Mouse (Mus musculus) heart, embryonic 10.5 days (tissue): ENCODE measurements at regions not wholly inside any gene's neighbourhood (a gene's known extent, or its start where the extent isn't known, plus 50 kb on each side); places are given as distances from the start of the nearest gene placed in this dataset.

Source experiments
- DNase-seq: peaks from one replicate; pipeline ENCODE4 v3.0.0-alpha.2; 2017; ENCODE audit warnings: low spot score
- H3K27ac ChIP-seq: fragments of 300-500 bp; sonication (generic); 2 replicates; pipeline ENCODE4 v1.5.1; 2016; ENCODE audit warnings: mild to moderate bottlenecking
- H3K27me3 ChIP-seq: fragments of 300-500 bp; sonication (generic); 2 replicates; pipeline ENCODE4 v1.6.1; 2016; ENCODE audit warnings: mild to moderate bottlenecking; ENCODE audit not compliant: poor library complexity, insufficient read depth, severe bottlenecking
- H3K36me3 ChIP-seq: fragments of 300-500 bp; sonication (generic); 2 replicates; pipeline ENCODE4 v1.6.1; 2016; ENCODE audit warnings: mild to moderate bottlenecking, moderate library complexity
- H3K4me1 ChIP-seq: fragments of 300-500 bp; sonication (generic); 2 replicates; pipeline ENCODE4 v1.6.1; 2016; ENCODE audit warnings: mild to moderate bottlenecking
- H3K4me3 ChIP-seq: fragments of 300-500 bp; sonication (generic); 2 replicates; pipeline ENCODE4 v1.5.1; 2016; ENCODE audit warnings: mild to moderate bottlenecking, moderate library complexity
- H3K9me3 ChIP-seq: fragments of 300-500 bp; sonication (generic); 2 replicates; pipeline ENCODE4 v1.6.1; 2016; ENCODE audit warnings: mild to moderate bottlenecking, moderate library complexity
- WGBS: fragments of 180-500 bp; shearing (Covaris S2); methylation state at CpG from one replicate; pipeline ENCODE4 v1.1.7; 2016; 5-methylcytosine and 5-hydroxymethylcytosine counted together

DNA sequence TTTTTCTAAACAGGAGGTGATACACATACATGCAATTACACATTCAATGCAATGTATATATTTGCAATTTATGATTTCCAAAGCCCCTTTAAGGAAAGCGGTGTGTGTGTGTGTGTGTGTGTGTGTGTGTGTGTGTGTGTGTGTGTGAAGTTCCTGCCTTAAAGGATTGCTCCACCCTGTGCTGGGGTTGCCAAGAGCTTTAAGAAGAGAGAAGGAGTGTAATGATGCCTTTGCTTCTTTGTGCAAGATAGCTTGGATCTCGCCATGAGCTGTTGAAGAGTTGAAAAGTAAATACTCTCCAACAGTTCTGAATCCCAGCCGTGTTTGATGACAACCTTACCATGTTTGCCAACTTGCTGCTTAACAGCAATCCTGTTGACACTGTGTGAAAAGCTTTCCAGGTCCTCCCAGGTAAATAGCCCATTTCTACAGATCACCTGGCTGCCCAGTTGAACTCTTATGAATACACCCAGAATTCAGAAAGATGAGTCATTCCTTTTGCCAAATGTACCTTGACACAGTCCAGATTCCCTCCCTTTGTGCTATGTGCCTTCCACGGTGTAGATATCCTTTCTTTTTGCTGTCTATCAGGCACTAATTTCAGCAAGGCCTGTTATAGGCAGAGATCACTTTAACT lies 216.3 kb downstream of the Ikzf2 start:
- Histone ChIP-seq H3K9me3 (no peaks in the 10 kb centered on the region), H3K4me1 (peaks cover 3% of the 10 kb centered on the region; the same call in 1 of the 2 replicates), H3K4me3 (no peak overlapping the region), H3K27me3 (no peaks in the 10 kb centered on the region), H3K27ac (no peak overlapping the region), H3K36me3 (no peaks in the 10 kb centered on the region)
- WGBS = 75% methylated on average over 4 of the region's 4 CpGs
- no peak for DNase-seq

DNA sequence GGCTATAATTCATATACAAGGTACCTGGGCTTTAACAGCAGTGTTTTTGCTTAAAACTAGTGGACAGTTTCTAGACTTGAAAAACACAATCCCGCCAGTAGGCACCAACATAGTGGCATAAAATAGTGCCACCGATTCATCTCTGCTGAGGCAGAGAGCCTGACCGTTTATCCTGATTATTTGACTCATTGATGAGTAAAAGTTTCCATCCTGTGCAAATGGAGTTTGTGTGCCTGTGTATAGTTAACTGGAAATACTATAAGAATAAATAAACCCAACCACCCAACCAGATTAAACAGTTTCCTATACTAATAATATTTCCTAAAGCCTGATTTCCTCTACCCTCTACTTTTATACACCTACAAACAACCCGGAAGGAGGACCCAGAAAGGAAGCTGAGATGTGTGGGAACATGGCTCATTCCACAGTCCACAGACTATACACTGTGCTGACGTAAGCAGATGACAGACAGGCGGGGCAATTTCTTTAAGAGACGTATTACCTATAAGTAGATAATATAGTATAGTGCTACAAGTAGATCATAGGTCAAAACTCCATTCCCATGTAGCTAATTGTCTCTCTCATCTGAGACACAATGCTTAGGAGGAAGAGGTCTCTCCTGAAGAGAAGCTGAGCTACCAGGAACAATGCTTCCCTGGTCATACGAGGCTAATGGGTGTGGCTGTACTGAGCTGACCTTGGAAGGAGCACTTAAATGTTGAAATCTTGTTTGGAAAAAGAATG lies 217.7 kb downstream of the Ikzf2 start:
- DNase-seq = no peak
- WGBS = 78% methylated on average over 8 of the region's 8 CpGs

DNA sequence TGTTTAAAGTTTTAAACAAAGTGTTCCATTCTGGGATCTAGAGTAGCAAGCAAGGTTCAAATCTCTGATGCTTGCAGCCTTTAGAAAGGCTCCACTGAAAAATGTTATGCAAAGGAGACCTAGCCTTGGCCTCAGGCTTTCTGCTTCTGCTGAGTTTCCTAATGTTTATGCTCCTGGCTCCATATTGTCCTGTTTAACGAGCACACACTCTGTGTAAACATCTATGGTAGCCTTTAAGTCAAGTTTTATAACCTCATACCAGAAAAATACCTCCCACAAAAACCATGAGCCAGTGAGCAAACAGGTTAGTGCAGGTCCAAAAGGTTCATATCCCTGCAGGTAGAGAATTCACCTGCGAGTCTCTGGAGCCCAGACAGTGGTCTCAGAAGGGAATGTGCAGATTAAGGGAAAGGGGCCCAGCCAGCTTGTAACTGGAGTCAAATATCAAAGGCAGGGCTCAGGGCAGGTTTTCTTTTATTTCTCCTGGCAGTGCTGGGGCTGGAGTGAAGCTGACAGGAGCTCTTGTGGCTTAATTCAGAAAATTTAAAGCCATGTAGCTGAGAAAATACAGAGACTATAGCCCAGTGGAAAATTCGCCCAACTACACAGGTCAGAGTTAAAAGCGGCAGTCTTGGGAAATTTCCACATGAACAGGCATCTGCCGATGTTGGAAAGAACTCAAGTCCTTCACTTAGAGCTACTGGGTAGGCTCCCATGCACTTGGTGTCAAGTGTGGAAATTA lies 220.3 kb downstream of the Ikzf2 start:
- peaks cover 3% of the 10 kb centered on the region; the same call in 1 of the 2 replicates for H3K4me1 ChIP-seq
- H3K27ac ChIP-seq = no peak overlapping the region
- no peaks in the 10 kb centered on the region for H3K27me3 ChIP-seq
- no peak for DNase-seq
- WGBS = 32% methylated on average over 5 of the region's 5 CpGs
- no peaks in the 10 kb centered on the region for H3K9me3 ChIP-seq
- no peaks in the 10 kb centered on the region for H3K36me3 ChIP-seq
- no peak overlapping the region for H3K4me3 ChIP-seq

More for the DNA sequence above, 217.7 kb downstream of the Ikzf2 start:
- H3K27me3 ChIP-seq = no peaks in the 10 kb centered on the region
- H3K9me3 ChIP-seq = no peaks in the 10 kb centered on the region
- no peaks in the 10 kb centered on the region for H3K36me3 ChIP-seq
- no peak overlapping the region for H3K27ac ChIP-seq
- H3K4me3 ChIP-seq = no peak overlapping the region
- peaks cover 3% of the 10 kb centered on the region; the same call in 1 of the 2 replicates for H3K4me1 ChIP-seq

DNA sequence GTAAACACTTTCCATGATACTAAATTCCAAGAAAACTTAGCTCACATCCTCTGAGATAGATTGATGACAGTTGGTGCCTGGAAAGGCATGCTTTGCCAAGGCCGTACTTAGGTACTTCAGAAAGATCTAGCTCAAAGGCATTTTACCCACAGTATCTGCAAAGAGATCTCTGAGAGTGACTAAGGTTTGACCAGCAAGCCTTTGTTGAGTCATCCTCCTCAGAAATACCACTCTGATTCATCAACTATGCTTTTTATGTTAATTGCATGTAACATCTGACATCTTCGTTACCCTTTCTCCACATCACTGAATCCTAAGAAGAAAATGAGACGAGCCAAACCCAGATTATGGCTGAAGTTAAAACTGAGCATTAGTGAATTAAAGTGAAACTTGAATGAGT lies 225.9 kb downstream of the Ikzf2 start:
- Histone ChIP-seq H3K4me3 (no peak overlapping the region), H3K36me3 (no peaks in the 10 kb centered on the region), H3K4me1 (no peaks in the 10 kb centered on the region), H3K27me3 (no peaks in the 10 kb centered on the region), H3K27ac (no peak overlapping the region), H3K9me3 (no peaks in the 10 kb centered on the region)
- no peak for DNase-seq
- 75% methylated on average over 3 of the region's 3 CpGs for WGBS

DNA sequence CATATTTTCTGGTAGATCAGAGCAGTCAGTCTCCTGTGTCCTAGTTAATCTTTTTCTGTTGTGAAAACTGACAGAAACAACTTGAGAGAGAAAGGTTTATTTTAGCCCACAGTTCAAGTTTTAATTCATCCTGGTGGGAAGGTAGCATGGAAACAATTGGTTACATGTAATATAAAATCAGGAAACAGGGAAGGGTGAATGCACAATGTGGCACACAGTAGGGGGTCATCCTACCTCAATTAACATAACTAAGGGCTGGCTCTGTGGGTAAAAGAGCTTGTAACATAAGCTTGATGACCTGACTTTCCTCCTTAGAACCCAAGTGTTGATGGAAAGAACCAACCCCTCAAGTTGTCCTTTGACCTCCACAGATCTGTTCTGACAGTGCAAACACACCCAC lies 227.1 kb downstream of the Ikzf2 start:
- Histone ChIP-seq H3K4me3 (no peak overlapping the region), H3K36me3 (no peaks in the 10 kb centered on the region), H3K4me1 (no peaks in the 10 kb centered on the region), H3K27me3 (no peaks in the 10 kb centered on the region), H3K9me3 (no peaks in the 10 kb centered on the region), H3K27ac (no peak overlapping the region)
- no peak for DNase-seq

DNA sequence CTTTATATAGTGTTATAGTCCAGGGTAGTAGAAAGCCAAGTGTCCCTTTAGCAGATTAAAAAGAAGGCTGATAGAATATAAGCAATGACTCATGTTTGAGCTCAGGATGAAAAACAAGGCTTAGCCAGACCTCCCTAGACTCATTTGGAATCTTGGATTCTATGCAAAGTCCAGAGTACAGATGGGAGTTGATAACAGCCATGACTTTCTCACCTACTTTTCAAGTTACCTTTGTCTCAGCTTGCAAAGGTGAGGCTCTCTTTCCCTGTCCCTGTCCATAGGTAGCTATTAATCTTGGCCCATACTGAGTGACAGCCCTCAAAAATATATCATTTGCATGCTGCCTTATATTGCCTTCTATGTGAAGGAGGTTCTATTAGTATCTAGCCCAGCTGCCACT lies 229.6 kb downstream of the Ikzf2 start:
- Histone ChIP-seq H3K4me1 (no peaks in the 10 kb centered on the region), H3K36me3 (no peaks in the 10 kb centered on the region), H3K27ac (no peak overlapping the region), H3K9me3 (no peaks in the 10 kb centered on the region), H3K27me3 (no peaks in the 10 kb centered on the region), H3K4me3 (no peak overlapping the region)
- no peak for DNase-seq

DNA sequence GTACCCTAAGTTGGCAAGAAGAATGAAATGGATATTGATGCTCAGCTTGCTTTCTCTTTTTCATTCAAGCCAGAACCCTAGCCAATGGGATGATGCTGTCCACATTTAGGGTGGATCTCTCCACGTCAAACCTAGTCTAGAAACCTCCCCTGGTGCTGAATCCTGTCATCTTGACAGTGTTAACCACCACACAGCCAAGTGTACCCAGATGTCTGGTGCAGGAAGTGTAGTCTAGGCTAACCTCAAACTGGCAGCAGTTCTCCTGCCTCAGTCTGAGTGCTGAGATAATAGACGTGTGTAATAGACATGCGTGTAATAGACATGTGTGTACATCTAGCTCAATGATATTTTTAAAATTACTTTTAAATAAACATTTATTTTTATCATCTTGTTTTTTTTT lies 233.1 kb downstream of the Ikzf2 start:
- no peaks in the 10 kb centered on the region for H3K36me3 ChIP-seq
- WGBS = 81% methylated on average over 3 of the region's 3 CpGs
- no peaks in the 10 kb centered on the region for H3K27me3 ChIP-seq
- no peak overlapping the region for H3K27ac ChIP-seq
- H3K9me3 ChIP-seq = no peaks in the 10 kb centered on the region
- no peak for DNase-seq
- no peaks in the 10 kb centered on the region for H3K4me1 ChIP-seq
- no peak overlapping the region for H3K4me3 ChIP-seq

DNA sequence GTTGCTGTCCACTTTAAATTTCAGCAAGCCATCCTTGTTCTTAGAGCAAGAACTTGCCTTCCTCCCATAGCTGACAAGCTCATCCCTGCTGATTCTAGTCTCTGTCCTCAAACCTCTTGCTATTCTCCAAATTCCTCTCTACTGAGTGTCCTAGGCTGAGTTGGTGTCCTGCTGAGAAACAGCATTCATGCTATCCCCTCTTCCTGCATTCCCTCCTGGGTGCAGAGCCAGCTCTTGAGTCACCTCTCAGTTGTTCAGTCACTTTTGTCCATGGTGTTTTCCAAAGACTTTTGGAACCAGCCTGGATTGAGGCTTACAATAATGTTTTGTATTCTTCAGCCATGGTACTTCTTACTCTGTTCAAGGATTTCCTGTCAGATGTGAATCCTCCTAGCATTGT lies 234.1 kb downstream of the Ikzf2 start:
- no peak overlapping the region for H3K4me3 ChIP-seq
- H3K27me3 ChIP-seq = no peaks in the 10 kb centered on the region
- no peaks in the 10 kb centered on the region for H3K36me3 ChIP-seq
- H3K9me3 ChIP-seq = no peaks in the 10 kb centered on the region
- H3K4me1 ChIP-seq = no peaks in the 10 kb centered on the region
- H3K27ac ChIP-seq = no peak overlapping the region
- no peak for DNase-seq

DNA sequence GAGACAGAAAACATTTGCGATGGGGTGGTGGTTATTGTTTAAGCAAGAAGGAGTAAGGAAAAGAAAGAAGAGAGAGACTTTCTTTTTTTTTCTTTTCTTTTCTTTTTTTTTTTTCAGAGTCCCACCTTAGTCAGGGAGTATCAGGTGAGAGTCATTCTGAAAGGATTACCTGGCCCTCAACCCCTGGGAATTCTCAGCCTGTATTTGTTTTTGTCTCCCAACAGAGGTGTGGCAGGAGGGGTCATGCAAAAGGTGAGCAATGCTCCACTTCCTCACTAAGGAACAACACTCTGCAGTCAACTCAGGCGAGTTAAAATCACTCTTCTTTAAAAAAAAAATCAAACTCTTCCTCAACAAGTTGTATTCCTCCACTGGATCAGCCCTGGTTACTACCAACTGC lies 236.6 kb downstream of the Ikzf2 start:
- no peak for DNase-seq
- Histone ChIP-seq H3K4me3 (no peak overlapping the region), H3K36me3 (no peaks in the 10 kb centered on the region), H3K27ac (no peak overlapping the region), H3K9me3 (no peaks in the 10 kb centered on the region), H3K27me3 (no peaks in the 10 kb centered on the region), H3K4me1 (no peaks in the 10 kb centered on the region)
- 61% methylated on average over 2 of the region's 2 CpGs for WGBS

DNA sequence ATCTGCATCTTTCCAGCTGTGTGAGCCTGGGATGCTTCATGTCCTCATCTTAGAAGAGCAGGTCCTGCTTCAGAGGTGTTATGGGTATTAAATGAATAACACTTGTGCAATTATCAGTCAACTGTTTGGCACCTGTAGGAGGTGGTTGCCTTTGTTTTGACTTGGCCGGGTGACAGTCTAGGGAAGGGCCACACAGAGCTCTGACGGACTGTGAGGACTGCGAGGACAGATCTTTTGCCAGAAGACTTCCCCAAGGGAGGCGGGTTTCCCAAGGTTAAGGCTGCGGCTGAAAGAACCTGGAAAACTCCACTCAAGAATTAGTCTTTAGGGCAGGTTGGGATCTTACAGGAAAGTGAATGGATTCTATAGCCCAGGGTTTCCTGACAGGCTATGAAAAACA lies 239.8 kb downstream of the Ikzf2 start:
- H3K4me3 ChIP-seq = no peak overlapping the region
- no peaks in the 10 kb centered on the region for H3K27me3 ChIP-seq
- no peaks in the 10 kb centered on the region for H3K36me3 ChIP-seq
- no peaks in the 10 kb centered on the region for H3K9me3 ChIP-seq
- no peaks in the 10 kb centered on the region for H3K4me1 ChIP-seq
- no peak overlapping the region for H3K27ac ChIP-seq
- DNase-seq = no peak
- WGBS = 66% methylated on average over 5 of the region's 5 CpGs

DNA sequence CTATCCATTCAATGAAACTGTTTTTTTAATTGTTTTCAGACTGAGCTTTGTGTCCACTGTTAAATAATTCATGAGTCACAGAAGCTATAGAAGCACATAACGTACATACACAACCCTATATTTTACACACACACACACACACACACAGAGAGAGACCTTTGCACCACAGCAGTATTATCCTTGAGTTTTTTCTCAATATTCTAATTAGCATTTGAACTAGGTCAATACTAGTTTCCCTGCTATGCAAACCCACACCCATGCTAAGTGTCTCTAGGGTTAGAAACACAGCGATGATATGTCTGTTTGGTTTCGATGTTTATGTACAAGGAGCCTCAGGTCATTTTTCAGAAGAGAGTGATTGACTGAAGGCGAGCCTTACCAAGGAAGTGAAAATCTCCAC lies 242.3 kb downstream of the Ikzf2 start:
- no peak overlapping the region for H3K27ac ChIP-seq
- no peak overlapping the region for H3K4me3 ChIP-seq
- H3K9me3 ChIP-seq = no peaks in the 10 kb centered on the region
- DNase-seq = no peak
- H3K4me1 ChIP-seq = no peaks in the 10 kb centered on the region
- no peaks in the 10 kb centered on the region for H3K27me3 ChIP-seq
- 87% methylated on average over 4 of the region's 4 CpGs for WGBS
- no peaks in the 10 kb centered on the region for H3K36me3 ChIP-seq

DNA sequence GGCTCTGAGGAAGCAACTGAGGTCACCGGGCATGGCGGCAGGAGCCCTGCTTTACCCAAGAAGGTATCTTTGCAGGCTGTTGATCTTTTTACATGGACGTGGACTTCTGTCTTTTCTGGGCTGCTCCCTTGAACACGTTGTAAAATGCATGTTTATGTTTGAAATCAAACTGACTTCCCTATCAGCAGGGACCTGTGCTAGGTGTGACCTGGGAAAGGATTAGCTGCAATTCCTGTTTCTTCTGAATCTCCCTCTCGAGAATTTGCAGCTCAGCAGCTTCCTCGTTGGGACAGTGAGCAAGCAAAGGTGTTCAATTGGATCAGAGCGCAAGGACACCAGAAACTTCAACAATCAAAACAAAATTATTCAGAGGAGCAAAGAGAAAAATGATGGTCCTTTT lies 243.6 kb downstream of the Ikzf2 start:
- WGBS = 54% methylated on average over 7 of the region's 7 CpGs
- H3K9me3 ChIP-seq = no peaks in the 10 kb centered on the region
- no peaks in the 10 kb centered on the region for H3K36me3 ChIP-seq
- no peak for DNase-seq
- no peaks in the 10 kb centered on the region for H3K27me3 ChIP-seq
- no peak overlapping the region for H3K27ac ChIP-seq
- H3K4me3 ChIP-seq = no peak overlapping the region
- no peaks in the 10 kb centered on the region for H3K4me1 ChIP-seq

DNA sequence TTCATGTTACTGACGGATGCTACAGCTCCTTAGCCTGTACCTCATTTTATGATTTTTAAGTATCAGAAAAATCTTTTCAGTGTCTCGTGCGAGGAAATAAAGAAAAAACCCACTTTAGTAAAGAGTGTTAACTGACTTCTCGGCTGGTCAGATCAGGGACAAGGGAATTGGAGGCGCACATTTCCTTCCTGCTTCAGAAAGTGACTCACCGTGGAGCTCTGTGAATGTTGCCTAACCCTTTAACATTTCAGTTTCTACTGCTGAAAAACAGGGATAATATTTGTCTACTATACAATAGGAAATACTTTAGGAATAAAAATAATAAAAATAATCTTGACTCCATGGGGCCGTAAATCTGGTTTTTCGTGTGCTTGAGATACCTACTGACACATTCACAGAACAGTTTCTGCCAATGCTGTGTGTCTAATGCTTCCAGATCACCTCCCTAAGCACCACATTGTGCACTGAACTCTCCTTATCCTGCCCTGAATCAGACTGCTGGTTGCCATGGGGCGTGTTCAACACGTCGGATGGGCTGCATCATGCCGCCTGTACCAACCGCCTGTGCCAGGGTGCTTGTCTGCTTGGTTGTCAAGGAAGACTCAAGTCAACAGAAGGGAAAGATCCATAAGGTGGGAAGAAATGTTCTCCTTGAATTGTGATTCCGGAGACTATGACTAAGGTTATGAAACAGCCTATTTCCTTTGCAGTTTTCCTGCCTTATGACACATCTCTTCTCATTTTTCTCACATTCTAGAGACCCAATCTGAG lies 246.3 kb downstream of the Ikzf2 start:
- no peaks in the 10 kb centered on the region for H3K27me3 ChIP-seq
- H3K4me1 ChIP-seq = no peaks in the 10 kb centered on the region
- no peak for DNase-seq
- no peaks in the 10 kb centered on the region for H3K36me3 ChIP-seq
- no peak overlapping the region for H3K4me3 ChIP-seq
- 82% methylated on average over 14 of the region's 14 CpGs for WGBS
- no peaks in the 10 kb centered on the region for H3K9me3 ChIP-seq
- H3K27ac ChIP-seq = no peak overlapping the region
